Mouse (Mus musculus) 3134 (cell line): Measurements from ENCODE around the gene Chchd1.
A peak's percentile ranks its signal among the peaks of the same experiment; 100 is the strongest.

Experiments used
- DNase-seq: peaks from one replicate; pipeline ENCODE4 v3.0.0-alpha.2; 2011; ENCODE audit warnings: low spot score; ENCODE audit not compliant: insufficient read length; ENCODE audit errors: extremely low read depth

The Chchd1 gene

GRCm38 (mm10) chr14:20721371-20721770 is 18.6 kb downstream of the Chchd1 start:
- DNase-seq = no peak

GRCm38 (mm10) chr14:20723006-20723405 is 20.2 kb downstream of the Chchd1 start:
- DNase-seq = no peak

GRCm38 (mm10) chr14:20724043-20724442 is 21.2 kb downstream of the Chchd1 start:
- DNase-seq = no peak

DNA sequence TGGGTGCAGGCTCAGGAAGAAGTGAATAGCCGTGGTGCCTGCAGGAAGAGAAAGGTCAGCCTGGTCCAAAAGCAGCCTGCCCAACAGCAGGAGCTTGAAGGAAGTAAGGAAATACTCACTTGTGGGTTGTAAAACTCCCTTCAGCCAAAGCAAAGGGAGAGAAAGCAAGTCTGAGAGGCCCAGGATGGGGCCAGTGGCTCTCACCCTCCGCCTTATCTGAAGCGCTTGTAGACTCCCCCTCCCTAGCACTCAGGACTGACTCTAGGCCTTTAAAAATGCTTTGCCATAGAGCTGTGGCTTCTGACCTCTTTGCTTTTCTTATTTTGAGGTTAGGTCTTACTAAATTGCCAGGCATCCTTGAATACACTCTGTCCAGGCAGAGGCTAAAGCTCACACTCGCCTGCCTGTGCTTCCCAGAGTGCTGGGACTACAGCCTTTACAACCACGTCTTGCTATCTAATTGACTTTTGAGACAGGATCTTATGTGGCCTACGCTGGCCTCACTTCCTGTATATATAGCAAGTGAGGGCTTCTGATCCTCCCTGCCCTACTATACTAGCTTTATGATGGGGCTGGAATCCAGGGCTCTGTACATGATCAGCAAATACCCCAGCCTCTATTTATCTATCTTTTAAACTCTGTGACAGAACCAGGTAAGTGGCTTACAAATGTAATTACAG is 23.0 kb downstream of the Chchd1 start:
- no peak for DNase-seq

- no peak for DNase-seq
Measured at GRCm38 (mm10) chr14:20729871-20730270, 27.1 kb downstream of the Chchd1 start.

- DNase-seq = no peak
Measured at GRCm38 (mm10) chr14:20730853-20731602, 28.2 kb downstream of the Chchd1 start.

- no peak for DNase-seq
Measured at GRCm38 (mm10) chr14:20733041-20733951, 30.5 kb downstream of the Chchd1 start.

DNA sequence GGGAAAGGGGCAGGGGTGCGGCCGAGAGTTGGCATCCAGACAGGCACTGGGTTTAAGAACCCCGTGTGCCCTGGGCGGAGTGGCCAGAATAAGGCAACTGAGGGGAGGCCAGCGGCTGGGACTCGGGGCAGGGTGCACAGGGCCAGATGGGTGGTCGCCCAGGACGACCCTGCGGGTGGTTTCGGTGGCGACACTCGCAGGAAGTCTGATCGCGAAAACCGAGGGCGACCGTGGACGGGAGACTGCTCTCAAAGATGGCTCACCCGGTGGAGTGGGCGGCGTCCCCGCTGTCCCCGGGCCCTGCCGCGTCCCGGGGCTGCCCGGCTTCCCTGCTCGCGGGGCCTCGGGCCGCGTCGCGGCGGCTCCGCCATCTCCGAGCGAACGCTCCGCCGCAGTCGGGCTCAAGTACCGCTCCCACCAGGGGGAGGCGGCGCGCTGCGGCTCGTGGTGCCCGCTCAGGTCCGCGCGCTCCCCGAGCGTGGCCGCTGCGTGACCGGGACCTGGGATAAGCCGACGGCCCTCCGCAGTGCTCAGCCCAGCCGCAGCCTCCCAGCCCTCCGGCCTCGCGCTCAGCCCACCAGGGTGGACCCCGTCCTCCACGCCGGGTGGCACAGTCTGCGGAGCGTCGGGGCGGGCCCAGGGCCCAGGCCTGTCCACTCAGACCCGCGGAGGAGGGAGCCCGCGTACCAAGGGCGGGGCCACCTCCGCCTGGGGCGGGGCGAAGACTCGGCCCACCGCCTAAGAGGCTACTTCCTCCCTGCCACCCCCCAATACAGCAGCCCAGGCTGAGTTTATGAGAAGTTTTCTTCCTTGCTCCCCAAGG is 31.4 kb downstream of the Chchd1 start, which contains the start of gene Ndst2:
Gene Ndst2, minus strand, starts transcription at position 611 of the 823 bp plus-strand sequence.
- peak; percentile 94 for DNase-seq

DNA sequence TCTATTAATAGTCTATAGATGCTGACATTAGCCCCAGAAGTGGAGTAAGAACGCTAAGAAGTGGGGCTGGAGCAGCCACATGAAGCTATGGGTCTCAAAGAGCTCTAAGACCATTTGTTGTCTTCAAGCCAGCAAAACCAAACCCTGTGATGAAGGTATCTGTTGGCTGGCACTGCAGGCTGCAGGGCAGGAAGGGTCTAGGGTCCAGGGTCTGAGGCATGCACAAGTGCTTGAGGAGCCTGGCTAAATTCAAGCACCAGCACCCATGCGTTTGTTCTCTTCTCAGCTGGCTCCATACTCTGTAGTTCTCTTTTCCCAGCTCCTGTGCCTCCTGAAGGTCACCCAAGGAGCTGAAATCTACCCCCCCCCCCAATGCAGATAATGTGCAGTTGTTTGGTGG is 32.2 kb downstream of the Chchd1 start:
- no peak for DNase-seq

DNA sequence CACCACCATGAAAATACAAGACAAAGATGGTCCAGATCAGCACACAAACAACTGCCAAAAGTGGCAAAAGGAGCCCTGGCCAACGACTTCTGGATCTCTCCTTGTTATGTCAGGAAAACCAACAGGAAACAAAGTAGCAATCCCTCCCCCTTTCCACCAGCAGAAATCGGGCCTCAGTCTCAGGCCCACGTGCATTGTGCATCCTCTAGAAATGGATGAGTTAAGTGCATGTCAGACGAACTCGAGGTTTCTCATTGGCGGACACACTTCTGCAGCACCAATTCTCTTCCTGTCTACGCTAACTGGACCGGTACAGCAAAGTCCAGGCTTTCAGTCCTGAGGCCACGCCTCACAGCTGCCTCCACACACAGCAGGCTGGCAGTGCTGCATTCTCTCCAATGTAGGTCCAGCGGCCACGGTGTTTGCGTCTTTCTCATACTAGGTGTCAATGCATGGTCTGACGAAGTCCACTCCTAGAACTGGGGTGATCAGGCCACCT is 33.1 kb downstream of the Chchd1 start:
- no peak for DNase-seq

DNA sequence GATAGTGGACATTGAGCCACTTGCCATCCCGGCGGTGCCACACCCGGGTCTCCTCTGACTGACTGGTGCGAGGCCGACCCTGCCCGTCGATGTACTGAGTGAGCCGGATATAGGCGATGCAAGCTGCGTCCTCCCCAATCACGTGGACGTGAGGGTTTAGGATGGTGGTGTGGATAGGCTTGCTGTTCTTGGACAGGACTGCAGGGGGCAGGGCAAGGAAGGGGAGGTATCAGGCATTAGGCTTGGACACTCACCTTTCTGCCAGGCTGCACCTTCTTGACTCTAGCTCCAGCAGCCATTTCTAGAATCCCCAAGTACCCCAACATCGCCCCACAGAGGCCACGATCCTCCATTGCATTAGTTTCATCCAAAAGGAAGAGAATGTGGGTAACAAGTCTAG is 34.5 kb downstream of the Chchd1 start:
- DNase-seq = no peak

DNA sequence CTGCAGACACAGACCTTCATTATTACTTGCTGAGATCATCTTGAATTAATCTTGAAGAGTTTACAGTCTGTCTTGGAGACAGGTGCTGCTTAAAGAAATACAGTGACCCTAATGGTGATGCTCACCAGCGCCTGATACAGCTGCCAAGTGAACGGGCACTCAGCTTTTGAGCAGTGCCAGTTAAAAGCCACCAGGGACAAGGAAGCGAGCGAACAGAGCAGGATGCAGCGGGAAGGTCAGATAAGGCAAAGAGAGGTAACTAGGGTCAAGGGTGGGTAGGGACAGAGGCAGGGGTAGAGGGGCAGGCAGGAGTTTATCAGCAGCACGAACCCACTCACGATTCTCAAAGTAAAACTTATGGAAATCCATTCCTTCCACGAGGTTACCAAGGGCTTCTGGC is 35.7 kb downstream of the Chchd1 start:
- no peak for DNase-seq

DNA sequence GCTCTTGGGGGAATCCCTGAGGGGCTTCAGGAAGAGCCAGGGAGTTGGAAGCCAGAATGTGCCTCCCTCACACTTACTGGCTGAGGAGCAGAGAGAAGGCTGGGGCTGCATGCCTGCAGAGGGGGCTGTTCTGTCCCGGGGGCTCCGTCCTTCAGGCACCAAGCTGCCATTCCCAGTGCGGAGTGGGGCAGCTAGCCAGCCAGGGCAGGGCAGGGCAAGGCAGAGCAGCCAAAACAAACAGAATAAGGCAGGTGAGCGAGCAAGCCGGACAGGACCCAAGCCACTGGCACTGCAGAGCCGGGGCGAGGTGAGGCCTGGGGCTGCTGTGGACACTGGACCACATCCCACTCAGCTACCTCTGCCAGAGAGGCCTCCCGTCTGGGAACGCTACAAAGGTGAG is 38.5 kb downstream of the Chchd1 start:
- DNase-seq = no peak

DNA sequence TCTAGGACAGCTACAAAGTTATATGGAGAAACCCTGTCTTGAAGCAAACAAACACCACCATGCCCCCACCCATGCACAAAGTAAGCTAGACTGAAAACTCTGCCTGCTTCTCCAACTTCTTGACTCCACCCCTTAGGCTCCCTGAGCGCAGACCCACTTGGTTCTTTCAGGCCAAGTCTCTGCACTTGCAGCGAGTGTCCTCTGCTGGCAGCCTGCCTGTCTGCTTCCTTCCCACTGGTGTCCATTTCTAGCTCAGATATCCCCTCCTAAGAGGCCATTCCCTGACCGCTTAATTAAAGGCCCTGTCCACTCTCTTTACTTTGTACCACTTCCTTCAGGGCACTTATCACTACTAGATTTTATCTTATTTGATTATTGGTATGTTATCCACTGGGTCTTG is 40.8 kb downstream of the Chchd1 start:
- DNase-seq = no peak

- no peak for DNase-seq
Measured at GRCm38 (mm10) chr14:20746935-20747334, 44.1 kb downstream of the Chchd1 start.

- no peak for DNase-seq
Measured at GRCm38 (mm10) chr14:20748388-20748787, 45.6 kb downstream of the Chchd1 start.

- no peak for DNase-seq
Measured at GRCm38 (mm10) chr14:20749494-20750051, 46.8 kb downstream of the Chchd1 start.

- DNase-seq = no peak
Measured at GRCm38 (mm10) chr14:20750503-20750902, 47.7 kb downstream of the Chchd1 start.

GRCm38 (mm10) chr14:20753792-20754191 is 51.0 kb downstream of the Chchd1 start:
- no peak for DNase-seq
